ENCODE assay signal across 11 mouse cellular contexts in the genomic region with DNA sequence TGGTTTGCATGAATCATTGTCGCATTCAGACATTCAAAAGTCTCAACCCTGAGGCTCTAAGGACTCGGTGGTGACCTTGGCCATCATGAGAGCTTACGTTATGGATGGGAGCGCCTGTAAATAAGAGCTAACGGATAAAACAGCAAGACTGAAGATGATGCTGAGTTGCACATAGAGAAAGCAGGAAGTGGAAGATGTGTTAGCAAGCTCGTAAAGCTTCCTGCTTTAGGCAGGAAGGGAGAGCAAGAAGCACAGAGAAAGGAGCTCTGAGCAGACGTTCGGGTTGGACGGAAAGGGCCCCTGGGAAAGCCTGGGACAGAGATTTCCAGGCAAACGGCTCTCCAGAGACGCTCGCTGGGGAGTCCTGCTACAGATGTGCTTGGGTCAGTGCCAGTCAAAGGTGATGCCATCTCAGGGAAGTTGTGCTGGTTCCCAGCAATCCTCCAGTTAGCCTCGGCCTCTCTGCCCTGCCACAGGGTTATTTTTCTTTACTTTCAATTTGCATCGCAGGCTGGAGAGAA. TPM values are rescaled to one million over a fixed set of nuclear protein-coding genes. Genes with fewer than 3 reads are reported as not detected.
DNase-seq lines count a peak whose midpoint lies in the region; ATAC-seq and TF ChIP-seq lines count a peak whose summit lies in the region.
"Had no signal": no experiment of that assay in that cellular context is flagged by ENCODE, and none has a peak within 500 bp of the region (broad histone marks: within the 10 kb centered on the region; RNA-seq: fewer than 3 reads in every experiment).

No protein-coding gene starts in this region.

- no peak for ATAC-seq in forebrain, embryonic 11.5 days (replicated peaks; ENCODE audit: low FRiP score)
- ATAC-seq in lung, postnatal 0 days, result no peak
- 0 out of 2 replicates have a peak, but pooled peaks have one; percentile 9 for ATAC-seq in hindbrain, embryonic 15.5 days (ENCODE audit: low FRiP score, low read depth)
- ATAC-seq in intestine, embryonic 16.5 days, result no peak
- ATAC-seq: intestine, embryonic 15.5 days had no signal

- TF ChIP-seq POLR2A in olfactory bulb, adult 2 months (IDR thresholded peaks at IDR 0.05; ENCODE audit: insufficient read depth, low read depth, low read length), result no peak

- H3K36me3 ChIP-seq in forebrain, embryonic 10.5 days (replicated peaks), result peaks cover 4% of the 10 kb centered on the region; the same call in 1 of the 2 replicates
- no peaks in the 10 kb centered on the region for H3K36me3 ChIP-seq in forebrain, embryonic 11.5 days (ENCODE audit: control insufficient read depth, insufficient read depth, low read length)
- no peaks in the 10 kb centered on the region for H3K36me3 ChIP-seq in lung, postnatal 0 days (ENCODE audit: insufficient read depth, low read length)
- H3K36me3 ChIP-seq in hindbrain, embryonic 15.5 days, result no peaks in the 10 kb centered on the region
- H3K36me3 ChIP-seq in intestine, embryonic 16.5 days (ENCODE audit: control insufficient read depth, insufficient read depth, low read length), result no peaks in the 10 kb centered on the region
- H3K36me3 ChIP-seq: intestine, embryonic 15.5 days; lung, embryonic 15.5 days; stomach, embryonic 15.5 days had no signal

- H3K27ac ChIP-seq in forebrain, embryonic 10.5 days, result 0 out of 2 replicates have a peak overlapping the region, but pooled peaks have one; percentile 12
- H3K27ac ChIP-seq in forebrain, embryonic 11.5 days (ENCODE audit: low read depth, low read length), result no peak overlapping the region; the same call in 1 of the 2 replicates
- H3K27ac ChIP-seq in lung, postnatal 0 days (ENCODE audit: low read length), result no peak overlapping the region
- peak overlapping the region; percentile 78 for H3K27ac ChIP-seq in hindbrain, embryonic 15.5 days (replicated peaks)
- 0 out of 2 replicates have a peak overlapping the region, but pooled peaks have one; percentile 9 for H3K27ac ChIP-seq in olfactory bulb, adult 2 months (ENCODE audit: insufficient read depth, low read depth, low read length)
- no peak overlapping the region for H3K27ac ChIP-seq in intestine, embryonic 16.5 days (ENCODE audit: low read length)
- H3K27ac ChIP-seq: intestine, embryonic 15.5 days; lung, embryonic 15.5 days; stomach, embryonic 15.5 days had no signal

- H3K27me3 ChIP-seq in forebrain, embryonic 10.5 days (ENCODE audit: poor library complexity, severe bottlenecking), result no peaks in the 10 kb centered on the region
- H3K27me3 ChIP-seq in forebrain, embryonic 11.5 days (ENCODE audit: control insufficient read depth, insufficient read depth, low read length), result no peaks in the 10 kb centered on the region
- H3K27me3 ChIP-seq in lung, postnatal 0 days (replicated peaks; ENCODE audit: insufficient read depth, low read length), result no peaks in the 10 kb centered on the region
- no peaks in the 10 kb centered on the region for H3K27me3 ChIP-seq in hindbrain, embryonic 15.5 days
- H3K27me3 ChIP-seq in intestine, embryonic 16.5 days (replicated peaks; ENCODE audit: control insufficient read depth, insufficient read depth, low read length), result no peaks in the 10 kb centered on the region
- H3K27me3 ChIP-seq: intestine, embryonic 15.5 days; lung, embryonic 15.5 days; stomach, embryonic 15.5 days had no signal

- H3K4me2 ChIP-seq in forebrain, embryonic 11.5 days (ENCODE audit: low read depth, low read length, severe bottlenecking), result no peak overlapping the region
- H3K4me2 ChIP-seq in lung, postnatal 0 days (replicated peaks; ENCODE audit: low read depth, low read length), result 0 out of 2 replicates have a peak overlapping the region, but pooled peaks have one; percentile 17
- peak overlapping the region; percentile 20 for H3K4me2 ChIP-seq in hindbrain, embryonic 15.5 days
- no peak overlapping the region for H3K4me2 ChIP-seq in intestine, embryonic 16.5 days (ENCODE audit: low read depth, low read length)
- H3K4me2 ChIP-seq: intestine, embryonic 15.5 days; lung, embryonic 15.5 days; stomach, embryonic 15.5 days had no signal

- H3K4me1 ChIP-seq in forebrain, embryonic 10.5 days, result peaks cover 20% of the 10 kb centered on the region
- 0 out of 2 replicates have a peak, but pooled peaks cover 2% of the 10 kb centered on the region for H3K4me1 ChIP-seq in forebrain, embryonic 11.5 days (replicated peaks; ENCODE audit: control insufficient read depth, insufficient read depth, low read length)
- H3K4me1 ChIP-seq in lung, postnatal 0 days (ENCODE audit: insufficient read depth, low read depth, low read length), result no peaks in the 10 kb centered on the region
- H3K4me1 ChIP-seq in hindbrain, embryonic 15.5 days (replicated peaks), result peaks cover 22% of the 10 kb centered on the region
- peaks cover 9% of the 10 kb centered on the region for H3K4me1 ChIP-seq in olfactory bulb, adult 2 months (ENCODE audit: control insufficient read depth, insufficient read depth, low read length)
- no peaks in the 10 kb centered on the region; the same call in 1 of the 2 replicates for H3K4me1 ChIP-seq in intestine, embryonic 16.5 days (ENCODE audit: control insufficient read depth, insufficient read depth, low read length)
- H3K4me1 ChIP-seq: lung, embryonic 15.5 days; stomach, embryonic 15.5 days had no signal

- no peak for DNase-seq in forebrain, embryonic 10.5 days (ENCODE audit: extremely low spot score, low spot score)
- no peak for DNase-seq in forebrain, embryonic 11.5 days (ENCODE audit: low spot score)
- no peak for DNase-seq in lung, postnatal 0 days (ENCODE audit: low spot score)
- no peak for DNase-seq in lung, postnatal 25 days (ENCODE audit: low spot score)
- no peak for DNase-seq in cerebellum, adult 18-20 months

- TF ChIP-seq EP300 in lung, postnatal 0 days (IDR thresholded peaks at IDR 0.05), result no peak

- H3K9ac ChIP-seq in forebrain, embryonic 11.5 days (ENCODE audit: low read length), result no peak overlapping the region
- no peak overlapping the region for H3K9ac ChIP-seq in lung, postnatal 0 days (replicated peaks; ENCODE audit: low read depth)
- no peak overlapping the region for H3K9ac ChIP-seq in hindbrain, embryonic 15.5 days
- H3K9ac ChIP-seq in intestine, embryonic 16.5 days (ENCODE audit: low read depth, low read length), result no peak overlapping the region
- H3K9ac ChIP-seq: intestine, embryonic 15.5 days; lung, embryonic 15.5 days; stomach, embryonic 15.5 days had no signal

- H3K4me3 ChIP-seq in forebrain, embryonic 10.5 days, result no peak overlapping the region
- H3K4me3 ChIP-seq in forebrain, embryonic 11.5 days (ENCODE audit: low read depth, low read length), result no peak overlapping the region
- H3K4me3 ChIP-seq in lung, postnatal 0 days (ENCODE audit: low read depth, low read length), result no peak overlapping the region
- H3K4me3 ChIP-seq in hindbrain, embryonic 15.5 days, result no peak overlapping the region
- H3K4me3 ChIP-seq in olfactory bulb, adult 2 months (ENCODE audit: insufficient read depth, low read depth, low read length), result peak overlapping the region; percentile 25
- no peak overlapping the region for H3K4me3 ChIP-seq in intestine, embryonic 16.5 days (ENCODE audit: low read length)
- H3K4me3 ChIP-seq: intestine, embryonic 15.5 days; lung, embryonic 15.5 days; stomach, embryonic 15.5 days had no signal

- 86% methylated on average over 14 of the region's 14 CpGs for WGBS in forebrain, embryonic 10.5 days
- 79% methylated on average over 14 of the region's 14 CpGs for WGBS in forebrain, embryonic 11.5 days
- WGBS in lung, postnatal 0 days, result 63% methylated on average over 14 of the region's 14 CpGs
- 48% methylated on average over 14 of the region's 14 CpGs for WGBS in hindbrain, embryonic 15.5 days
- WGBS in olfactory bulb, adult 2 months, result 57% methylated on average over 14 of the region's 14 CpGs
- WGBS in intestine, embryonic 16.5 days, result 70% methylated on average over 14 of the region's 14 CpGs

- no peak for TF ChIP-seq CTCF in lung, postnatal 0 days (IDR thresholded peaks at IDR 0.05)
- no peak for TF ChIP-seq CTCF in olfactory bulb, adult 2 months (IDR thresholded peaks at IDR 0.05; ENCODE audit: insufficient read depth, low read depth, low read length)

- H3K9me3 ChIP-seq in forebrain, embryonic 10.5 days, result no peaks in the 10 kb centered on the region
- no peaks in the 10 kb centered on the region for H3K9me3 ChIP-seq in forebrain, embryonic 11.5 days (ENCODE audit: control insufficient read depth, low read length)
- H3K9me3 ChIP-seq in lung, postnatal 0 days (ENCODE audit: low read length), result no peaks in the 10 kb centered on the region
- H3K9me3 ChIP-seq in hindbrain, embryonic 15.5 days, result no peaks in the 10 kb centered on the region
- H3K9me3 ChIP-seq in intestine, embryonic 16.5 days (ENCODE audit: control insufficient read depth, low read length), result no peaks in the 10 kb centered on the region
- H3K9me3 ChIP-seq: intestine, embryonic 15.5 days; lung, embryonic 15.5 days; stomach, embryonic 15.5 days had no signal

RNA-seq across cellular contexts. Expression of gene Rftn1, which starts 40.7 kb away (rescaled TPM):
- polyA plus RNA-seq in forebrain, embryonic 10.5 days (2016; fragmentation: Nextera tagmentation; extraction: Ambion mirVana), result 8.3 and 10.2 TPM in 2 replicates
- polyA plus RNA-seq in forebrain, embryonic 11.5 days (2014; fragmentation: Nextera tagmentation; extraction: Ambion mirVana), result 11.6 and 12.9 TPM in 2 replicates
- 16.9 and 18.2 TPM in 2 replicates for polyA plus RNA-seq in lung, postnatal 0 days (2015; fragmentation: Nextera tagmentation; extraction: Ambion mirVana)
- 19.7 and 21.2 TPM in 2 replicates for polyA plus RNA-seq in hindbrain, embryonic 15.5 days (2015; fragmentation: Nextera tagmentation; extraction: Ambion mirVana)
- not detected in 2 replicates for polyA plus RNA-seq in olfactory bulb, adult 2 months (2012; ENCODE audit: insufficient read depth, insufficient read length, low replicate concordance, missing spikeins)
- polyA plus RNA-seq in intestine, embryonic 16.5 days (2015; fragmentation: Nextera tagmentation; extraction: Ambion mirVana), result 9.0 and 9.3 TPM in 2 replicates

Comparison
In these comparisons a context has a peak if more than half of its experiments do, and no peak if none do; other contexts are left out.
1. H3K27ac ChIP-seq: peak in forebrain, embryonic 10.5 days (single experiment), hindbrain, embryonic 15.5 days (single experiment) and olfactory bulb, adult 2 months (single experiment); none in forebrain, embryonic 11.5 days (single experiment), lung, postnatal 0 days (single experiment) and intestine, embryonic 16.5 days (single experiment).
2. H3K4me2 ChIP-seq: peak in lung, postnatal 0 days (single experiment) and hindbrain, embryonic 15.5 days (single experiment); none in forebrain, embryonic 11.5 days (single experiment) and intestine, embryonic 16.5 days (single experiment).